Mouse (Mus musculus) intestine, embryonic 14.5 days (tissue): ENCODE results near the gene Cdh4. TPM values are rescaled to one million over a fixed set of nuclear protein-coding genes. Genes with fewer than 3 reads are reported as not detected.

ENCODE experiments used
- ATAC-seq: fragments of 200-750 bp; cut with Nextera tagmentation; replicated peaks from 2 replicates; pipeline ENCODE4 v1.8.0; 2017; ENCODE audit warnings: low read depth, moderate number of reproducible peaks, moderate TSS enrichment, moderate library complexity; ENCODE audit not compliant: low FRiP score, low TSS enrichment
- DNase-seq: peaks from one replicate; pipeline ENCODE4 v3.0.0-alpha.2; 2018; ENCODE audit warnings: low spot score
- H3K27ac ChIP-seq: fragments of 300-500 bp; sonication (generic); 2 replicates; pipeline ENCODE4 v1.5.1; 2014; ENCODE audit warnings: low read depth, mild to moderate bottlenecking, control low read depth
- H3K27me3 ChIP-seq: fragments of 300-500 bp; sonication (generic); replicated peaks from 2 replicates; pipeline ENCODE4 v1.6.1; 2014; ENCODE audit warnings: low read length, control low read depth; ENCODE audit not compliant: control insufficient read depth, insufficient read depth
- H3K36me3 ChIP-seq: fragments of 300-500 bp; sonication (generic); 2 replicates; pipeline ENCODE4 v1.6.1; 2014; ENCODE audit warnings: low read length, control low read depth; ENCODE audit not compliant: control insufficient read depth, insufficient read depth
- H3K4me1 ChIP-seq: fragments of 300-500 bp; sonication (generic); replicated peaks from 2 replicates; pipeline ENCODE4 v1.6.1; 2014; ENCODE audit warnings: low read length, control low read depth, mixed read lengths; ENCODE audit not compliant: control insufficient read depth, insufficient read depth
- H3K4me2 ChIP-seq: fragments of 300-500 bp; sonication (generic); 2 replicates; pipeline ENCODE4 v1.6.1; 2014; ENCODE audit warnings: low read length
- H3K4me3 ChIP-seq: fragments of 300-500 bp; sonication (generic); 2 replicates; pipeline ENCODE4 v1.5.1; 2014; ENCODE audit warnings: low read depth, low read length, control low read depth, mixed read lengths
- H3K9ac ChIP-seq: fragments of 300-500 bp; sonication (generic); 2 replicates; pipeline ENCODE4 v1.6.1; 2014; ENCODE audit warnings: mild to moderate bottlenecking, low read length
- H3K9me3 ChIP-seq: fragments of 300-500 bp; sonication (generic); 2 replicates; pipeline ENCODE4 v1.6.1; 2016; ENCODE audit warnings: low read length, control low read depth; ENCODE audit not compliant: control insufficient read depth
- WGBS: fragments of 180-500 bp; shearing (Covaris S2); extraction: QIAGEN DNeasy Blood & Tissue Kit; methylation state at CpG from one replicate; pipeline ENCODE4 v1.1.7; 2014; 5-methylcytosine and 5-hydroxymethylcytosine counted together
- polyA plus RNA-seq: library from polyadenylated mRNA; unstranded; fragments of >200 nt; fragmentation: Nextera tagmentation; extraction: Ambion mirVana; gene quantifications from 2 replicates; pipeline ENCODE4 v1.2.1, GENCODE M21; 2014

The Cdh4 gene
- polyA plus RNA-seq, 1 experiment from 2014 or later = 1.8 TPM

DNA sequence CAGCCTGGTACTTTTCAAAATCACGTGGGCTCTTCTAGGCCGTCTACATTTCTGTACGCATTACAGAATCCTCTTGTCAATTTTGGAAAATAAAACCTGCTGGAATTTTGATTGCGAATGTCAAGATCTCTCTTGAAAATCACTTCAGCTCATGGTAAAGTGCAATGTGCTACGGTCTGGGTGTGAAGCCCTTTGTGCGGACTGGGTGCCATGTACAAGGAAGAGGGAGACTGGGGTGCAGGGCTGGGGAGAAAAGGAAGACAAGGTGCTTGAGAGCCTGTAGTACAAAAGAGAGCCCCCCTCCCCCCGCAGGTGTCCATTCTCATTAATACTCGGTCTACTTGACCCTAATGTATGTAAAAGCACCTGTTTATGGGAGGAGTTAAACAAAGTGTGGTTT lies 125.7 kb downstream of the Cdh4 start:
- no peaks in the 10 kb centered on the region for H3K36me3 ChIP-seq
- H3K4me1 ChIP-seq = no peaks in the 10 kb centered on the region
- H3K9ac ChIP-seq = no peak overlapping the region
- no peak overlapping the region for H3K27ac ChIP-seq
- no peak for DNase-seq
- WGBS = 88% methylated on average over 8 of the region's 8 CpGs
- H3K4me3 ChIP-seq = no peak overlapping the region
- H3K4me2 ChIP-seq = no peak overlapping the region
- ATAC-seq = no peak
- H3K27me3 ChIP-seq = 0 out of 2 replicates have a peak, but pooled peaks cover 9% of the 10 kb centered on the region
- no peaks in the 10 kb centered on the region for H3K9me3 ChIP-seq

DNA sequence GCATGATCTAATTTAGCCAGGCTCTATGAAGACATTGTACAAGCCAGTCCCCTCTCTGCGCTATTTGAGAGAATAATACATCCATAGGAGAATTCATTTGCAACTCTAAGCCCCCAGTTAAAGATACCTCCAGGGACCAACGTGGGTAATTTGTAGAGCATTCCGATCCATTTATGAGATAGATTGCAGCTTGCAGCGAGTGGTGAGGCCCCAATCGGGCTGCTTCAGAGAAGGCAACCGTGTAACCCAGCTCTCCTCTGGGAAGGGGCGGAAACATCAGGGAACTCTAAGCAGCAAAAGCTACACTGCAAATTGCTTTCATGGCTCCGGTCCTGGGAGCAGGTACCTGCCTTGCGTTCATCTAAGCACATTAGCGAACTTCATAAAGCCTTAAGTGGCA lies 126.9 kb downstream of the Cdh4 start:
- Histone ChIP-seq H3K9me3 (no peaks in the 10 kb centered on the region), H3K9ac (no peak overlapping the region), H3K4me3 (no peak overlapping the region), H3K36me3 (no peaks in the 10 kb centered on the region), H3K27me3 (0 out of 2 replicates have a peak, but pooled peaks cover 9% of the 10 kb centered on the region), H3K4me1 (no peaks in the 10 kb centered on the region), H3K27ac (no peak overlapping the region), H3K4me2 (no peak overlapping the region)
- ATAC-seq = no peak
- WGBS = 33% methylated on average over 10 of the region's 10 CpGs
- no peak for DNase-seq

DNA sequence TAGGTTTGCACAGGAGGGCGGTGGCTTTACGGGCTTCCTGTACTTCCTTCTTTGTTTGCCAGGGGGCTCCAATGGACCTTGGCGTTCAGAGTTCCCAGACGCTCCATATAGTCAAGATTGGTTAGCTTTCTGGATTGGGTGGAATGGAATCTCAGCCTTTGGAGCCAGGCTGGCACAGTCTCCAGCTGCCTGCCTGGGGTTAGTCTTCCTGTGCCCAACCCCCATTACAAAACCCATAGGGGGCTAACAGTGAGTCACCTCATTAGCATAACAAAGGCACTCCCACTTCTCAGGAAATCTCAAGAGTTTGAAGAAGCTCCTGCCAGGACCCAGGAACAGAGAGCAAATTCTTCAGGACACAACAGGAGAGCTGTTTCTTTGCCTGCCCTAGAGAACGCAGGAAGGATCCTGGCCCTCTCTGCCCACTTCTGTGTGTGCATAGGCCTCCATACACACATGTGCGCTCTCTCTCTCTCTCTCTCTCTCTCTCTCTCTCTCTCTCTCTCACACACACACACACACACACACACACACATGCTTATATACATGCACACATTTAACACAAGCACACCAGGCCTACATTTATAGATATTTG lies 129.0 kb downstream of the Cdh4 start:
- no peak overlapping the region for H3K4me2 ChIP-seq
- H3K36me3 ChIP-seq = no peaks in the 10 kb centered on the region
- no peak overlapping the region for H3K4me3 ChIP-seq
- H3K27me3 ChIP-seq = no peaks in the 10 kb centered on the region
- no peak overlapping the region for H3K27ac ChIP-seq
- no peak overlapping the region for H3K9ac ChIP-seq
- no peak for DNase-seq
- H3K4me1 ChIP-seq = no peaks in the 10 kb centered on the region
- H3K9me3 ChIP-seq = no peaks in the 10 kb centered on the region
- 32% methylated on average over 6 of the region's 6 CpGs for WGBS
- no peak for ATAC-seq

DNA sequence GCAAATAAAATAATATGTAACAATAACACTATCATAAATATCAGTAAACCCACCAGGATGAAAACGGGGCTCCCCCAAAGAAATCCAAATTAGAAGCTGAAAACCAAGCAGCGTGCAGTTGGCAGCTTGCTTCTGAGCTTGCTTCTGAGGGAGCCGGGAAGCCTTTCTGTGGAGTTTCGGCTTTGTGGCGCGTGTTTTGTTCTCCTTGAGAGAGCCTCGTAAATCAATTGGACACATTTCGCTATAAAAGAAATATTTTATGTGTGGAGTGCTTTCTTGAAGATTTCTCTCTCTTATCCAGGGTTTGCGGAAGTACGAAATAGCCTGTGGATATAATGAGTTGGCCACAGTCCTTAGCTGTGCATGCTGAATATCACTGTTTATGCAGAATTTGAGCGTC lies 131.1 kb downstream of the Cdh4 start:
- DNase-seq (no peak), ATAC-seq (no peak)
- Histone ChIP-seq H3K4me1 (no peaks in the 10 kb centered on the region), H3K27ac (no peak overlapping the region), H3K9me3 (no peaks in the 10 kb centered on the region), H3K4me2 (no peak overlapping the region), H3K27me3 (no peaks in the 10 kb centered on the region), H3K4me3 (no peak overlapping the region), H3K9ac (no peak overlapping the region), H3K36me3 (no peaks in the 10 kb centered on the region)
- WGBS = 55% methylated on average over 11 of the region's 11 CpGs

DNA sequence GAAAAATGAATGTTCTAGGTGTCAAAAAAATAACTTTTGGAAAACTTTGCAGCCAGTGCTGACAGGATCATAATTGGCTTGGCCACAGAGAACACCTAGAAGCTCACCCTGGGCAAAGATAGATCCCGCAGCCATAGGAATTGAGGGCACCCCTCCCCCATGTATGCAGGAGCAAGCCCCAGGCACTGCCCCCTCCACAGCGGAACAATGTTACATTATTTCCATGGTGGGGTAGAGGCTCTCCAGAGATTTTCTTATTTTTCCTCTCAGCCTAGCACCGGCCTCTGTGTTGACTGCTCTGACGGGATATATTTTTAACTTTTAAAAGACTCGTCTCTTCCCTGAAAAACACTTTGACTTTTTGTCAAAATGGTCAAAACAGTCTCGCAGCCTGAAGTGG lies 131.6 kb downstream of the Cdh4 start:
- Histone ChIP-seq H3K4me3 (no peak overlapping the region), H3K9ac (no peak overlapping the region), H3K36me3 (no peaks in the 10 kb centered on the region), H3K27ac (no peak overlapping the region), H3K4me2 (no peak overlapping the region), H3K9me3 (no peaks in the 10 kb centered on the region), H3K4me1 (no peaks in the 10 kb centered on the region), H3K27me3 (no peaks in the 10 kb centered on the region)
- DNase-seq (no peak), ATAC-seq (no peak)
- WGBS = 81% methylated on average over 6 of the region's 6 CpGs

DNA sequence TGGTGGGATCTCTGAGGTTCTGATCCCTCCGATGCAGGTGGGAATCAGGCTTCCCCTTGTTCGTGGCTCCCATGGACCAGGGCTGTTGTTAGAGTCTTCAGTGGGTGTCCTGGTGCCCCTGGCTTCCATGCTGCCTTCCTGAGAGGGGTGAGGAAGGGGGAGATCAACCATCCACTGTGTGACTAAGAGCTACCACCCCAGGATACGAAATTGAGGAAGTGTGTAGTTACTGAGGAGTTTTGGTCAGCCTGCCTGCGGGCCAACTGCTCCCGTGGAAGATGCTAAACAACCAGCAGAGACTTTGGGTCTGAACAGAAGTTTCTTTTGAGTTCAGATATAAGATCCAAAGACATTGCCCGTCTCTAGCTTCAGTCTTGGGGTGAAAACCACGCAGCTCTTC lies 133.4 kb downstream of the Cdh4 start:
- WGBS = 89% methylated on average over 7 of the region's 7 CpGs
- H3K36me3 ChIP-seq = no peaks in the 10 kb centered on the region
- H3K4me1 ChIP-seq = no peaks in the 10 kb centered on the region
- H3K9me3 ChIP-seq = no peaks in the 10 kb centered on the region
- DNase-seq (no peak), ATAC-seq (no peak)
- H3K9ac ChIP-seq = no peak overlapping the region
- H3K27me3 ChIP-seq = no peaks in the 10 kb centered on the region
- H3K27ac ChIP-seq = no peak overlapping the region
- H3K4me2 ChIP-seq = no peak overlapping the region
- no peak overlapping the region for H3K4me3 ChIP-seq

DNA sequence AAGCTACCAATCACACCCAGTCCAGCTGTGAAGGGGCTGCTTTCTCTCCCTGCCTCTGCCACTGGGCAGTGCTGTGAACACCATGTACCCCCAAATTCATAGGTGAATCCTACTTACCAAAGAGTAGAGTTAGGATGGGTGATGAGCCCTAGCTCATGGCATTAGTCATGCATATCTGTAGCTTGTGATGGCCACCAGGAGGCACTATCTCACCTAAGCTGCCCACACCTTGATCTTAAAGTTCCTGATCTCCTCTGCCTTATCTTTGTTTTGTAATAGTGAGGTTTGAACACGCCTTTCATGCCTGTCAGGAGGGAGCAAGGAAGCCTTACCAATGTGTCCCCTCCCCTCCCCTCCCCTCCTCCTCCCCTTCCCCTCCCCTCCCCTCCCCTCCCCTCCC lies 134.0 kb downstream of the Cdh4 start:
- H3K9me3 ChIP-seq = no peaks in the 10 kb centered on the region
- WGBS = 100% methylated on average over 1 of the region's 1 CpGs
- H3K4me1 ChIP-seq = no peaks in the 10 kb centered on the region
- H3K36me3 ChIP-seq = no peaks in the 10 kb centered on the region
- ATAC-seq = no peak
- H3K27ac ChIP-seq = no peak overlapping the region
- H3K4me3 ChIP-seq = no peak overlapping the region
- H3K27me3 ChIP-seq = no peaks in the 10 kb centered on the region
- DNase-seq = no peak
- no peak overlapping the region for H3K4me2 ChIP-seq
- no peak overlapping the region for H3K9ac ChIP-seq

DNA sequence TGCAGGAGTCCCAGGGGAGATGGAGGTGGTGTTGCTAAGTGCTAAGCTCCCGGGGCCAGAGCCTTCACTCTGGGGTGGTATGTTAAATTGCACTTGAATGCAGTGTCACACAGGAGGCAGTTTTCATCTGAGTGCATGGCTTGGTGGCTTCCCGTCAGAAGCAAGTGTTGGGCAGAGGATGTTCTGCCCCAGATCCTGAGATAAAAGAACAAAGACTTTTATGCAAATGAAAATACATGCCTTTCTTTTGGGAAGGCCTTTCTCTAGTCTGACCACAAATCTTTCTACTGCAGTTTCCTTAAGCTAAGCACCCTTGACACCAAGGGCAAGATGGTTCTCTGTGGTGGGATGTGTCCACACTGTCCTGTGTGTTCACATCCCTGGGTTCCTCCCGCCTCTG lies 136.1 kb downstream of the Cdh4 start:
- H3K36me3 ChIP-seq = no peaks in the 10 kb centered on the region
- no peak for ATAC-seq
- DNase-seq = no peak
- H3K4me2 ChIP-seq = no peak overlapping the region
- no peaks in the 10 kb centered on the region for H3K4me1 ChIP-seq
- WGBS = 67% methylated on average over 3 of the region's 3 CpGs
- H3K27ac ChIP-seq = no peak overlapping the region
- no peak overlapping the region for H3K9ac ChIP-seq
- H3K9me3 ChIP-seq = no peaks in the 10 kb centered on the region
- no peak overlapping the region for H3K4me3 ChIP-seq
- no peaks in the 10 kb centered on the region for H3K27me3 ChIP-seq

DNA sequence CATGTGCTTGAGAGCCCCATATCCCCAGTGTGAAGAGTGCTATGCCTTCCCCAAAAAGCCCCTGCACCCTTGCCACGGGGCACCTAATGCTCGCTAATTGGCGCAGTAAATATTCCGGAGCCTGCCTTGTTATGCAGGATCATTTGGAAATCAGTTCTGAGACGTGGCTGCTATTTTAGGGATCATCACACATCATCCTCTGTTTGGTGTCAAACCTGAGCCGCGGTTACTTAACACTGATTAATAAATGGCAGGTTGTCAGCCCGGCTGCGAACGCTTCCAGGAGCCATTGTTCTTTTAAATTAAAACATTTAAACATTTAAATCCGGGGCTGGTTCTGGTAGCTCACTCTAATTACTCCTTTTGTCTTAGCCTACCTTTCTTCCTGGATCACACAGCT lies 136.6 kb downstream of the Cdh4 start:
- no peaks in the 10 kb centered on the region for H3K4me1 ChIP-seq
- no peak overlapping the region for H3K4me2 ChIP-seq
- H3K36me3 ChIP-seq = no peaks in the 10 kb centered on the region
- no peak overlapping the region for H3K27ac ChIP-seq
- DNase-seq = no peak
- H3K9me3 ChIP-seq = no peaks in the 10 kb centered on the region
- ATAC-seq = no peak
- no peaks in the 10 kb centered on the region for H3K27me3 ChIP-seq
- no peak overlapping the region for H3K4me3 ChIP-seq
- WGBS = 69% methylated on average over 11 of the region's 11 CpGs
- H3K9ac ChIP-seq = no peak overlapping the region
